Mouse (Mus musculus): ENCODE results near the gene Fam196a. TPM values are rescaled to one million over a fixed set of nuclear protein-coding genes. Genes with fewer than 3 reads are reported as not detected.

Gene Fam196a
- total RNA-seq, 2 experiments from 2014 or later: 19.1 to 19.8 TPM

DNA sequence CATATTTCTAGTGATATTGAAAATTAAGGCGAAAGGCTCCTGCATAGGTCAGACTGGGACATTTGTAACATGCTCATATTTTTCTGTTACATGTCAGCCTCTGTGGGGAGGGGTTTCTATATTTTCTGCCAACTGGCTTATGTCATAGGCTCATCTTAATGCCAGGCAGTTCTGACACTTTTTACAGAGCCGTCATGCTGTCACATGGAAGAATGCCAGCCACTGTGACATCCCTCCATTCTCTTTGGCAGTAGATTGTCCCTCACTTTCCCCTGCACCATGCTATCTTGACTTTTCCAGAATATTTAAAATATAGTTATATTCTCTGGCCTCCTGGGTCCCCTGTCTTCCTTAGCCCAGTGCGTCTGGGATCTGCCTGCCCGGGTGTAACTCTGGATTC, 95.5 kb downstream of the Fam196a start:
- intact Hi-C loops (cut with DNase I): no loop called here
- peak; percentile 68 for DNase-seq

DNA sequence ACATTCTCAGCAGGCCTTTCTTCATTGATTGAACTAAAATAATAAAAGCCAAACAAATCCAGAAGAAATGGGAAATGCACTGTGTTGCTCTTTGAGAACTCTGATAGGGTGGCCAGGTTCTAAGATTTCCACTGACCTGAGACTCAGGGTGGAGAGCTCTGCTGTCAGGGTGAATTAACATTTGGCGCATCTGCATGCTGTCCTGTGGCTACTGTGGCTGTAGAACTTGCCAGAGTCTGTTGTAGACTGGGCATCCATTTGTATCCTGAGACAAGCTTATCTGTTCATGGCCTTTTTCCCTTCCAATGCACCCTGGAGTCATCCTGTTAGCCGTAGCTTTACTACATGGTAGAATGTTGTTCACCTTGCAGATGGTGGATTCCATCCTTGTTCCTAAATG, 98.2 kb downstream of the Fam196a start:
- intact Hi-C loops (cut with DNase I): no loop called here
- DNase-seq: peak; percentile 51

All from left cerebral cortex, postnatal 4 days (tissue).